Mouse (Mus musculus) stomach, embryonic 14.5 days (tissue): ENCODE data around the gene Gpm6a. TPM values are rescaled to one million over a fixed set of nuclear protein-coding genes. Genes with fewer than 3 reads are reported as not detected.

Experiments
- ATAC-seq: fragments of 200-750 bp; cut with Nextera tagmentation; 2 replicates; pipeline ENCODE4 v1.8.0; 2017; ENCODE audit warnings: low read depth, moderate TSS enrichment; ENCODE audit not compliant: insufficient number of reproducible peaks, insufficient read depth, low FRiP score
- H3K27ac ChIP-seq: fragments of 300-500 bp; sonication (generic); 2 replicates; pipeline ENCODE4 v1.5.1; 2014; ENCODE audit warnings: mild to moderate bottlenecking, low read length, moderate library complexity, mixed read lengths
- H3K27me3 ChIP-seq: fragments of 300-500 bp; sonication (generic); 2 replicates; pipeline ENCODE4 v1.6.1; 2014; ENCODE audit warnings: low read length, control low read depth, mixed read lengths; ENCODE audit not compliant: control insufficient read depth, insufficient read depth
- H3K36me3 ChIP-seq: fragments of 300-500 bp; sonication (generic); 2 replicates; pipeline ENCODE4 v1.6.1; 2014; ENCODE audit warnings: mild to moderate bottlenecking, control low read depth, low read length, moderate library complexity, mixed read lengths; ENCODE audit not compliant: control insufficient read depth, insufficient read depth
- H3K4me1 ChIP-seq: fragments of 300-500 bp; sonication (generic); 2 replicates; pipeline ENCODE4 v1.6.1; 2014; ENCODE audit warnings: low read length, control low read depth, mixed read lengths; ENCODE audit not compliant: control insufficient read depth, insufficient read depth
- H3K4me2 ChIP-seq: fragments of 300-500 bp; sonication (generic); replicated peaks from 2 replicates; pipeline ENCODE4 v1.6.1; 2014; ENCODE audit warnings: low read depth, low read length, control low read depth
- H3K4me3 ChIP-seq: fragments of 300-500 bp; sonication (generic); 2 replicates; pipeline ENCODE4 v1.5.1; 2014; ENCODE audit warnings: low read depth, low read length, control low read depth
- H3K9ac ChIP-seq: fragments of 300-500 bp; sonication (generic); replicated peaks from 2 replicates; pipeline ENCODE4 v1.6.1; 2014; ENCODE audit warnings: low read depth, mild to moderate bottlenecking, control low read depth, low read length, moderate library complexity, mixed read lengths
- H3K9me3 ChIP-seq: fragments of 300-500 bp; sonication (generic); 2 replicates; pipeline ENCODE4 v1.6.1; 2016; ENCODE audit warnings: low read depth, low read length, control low read depth; ENCODE audit not compliant: control insufficient read depth
- WGBS: fragments of 180-500 bp; shearing (Covaris S2); extraction: QIAGEN DNeasy Blood & Tissue Kit; methylation state at CpG from one replicate; pipeline ENCODE4 v1.1.7; 2014; 5-methylcytosine and 5-hydroxymethylcytosine counted together
- polyA plus RNA-seq: library from polyadenylated mRNA; unstranded; fragments of >200 nt; fragmentation: Nextera tagmentation; extraction: Ambion mirVana; gene quantifications from 2 replicates; pipeline ENCODE4 v1.2.1, GENCODE M21; 2014

Gene Gpm6a
- polyA plus RNA-seq, 1 experiment from 2014 or later, result 11.1 TPM

- no peak overlapping the region for H3K9ac ChIP-seq
- H3K27me3 ChIP-seq, result no peaks in the 10 kb centered on the region
- H3K36me3 ChIP-seq, result no peaks in the 10 kb centered on the region
- no peak for ATAC-seq
- WGBS, result 65% methylated on average over 2 of the region's 2 CpGs
- H3K4me2 ChIP-seq, result no peak overlapping the region
- no peak overlapping the region for H3K4me3 ChIP-seq
- H3K4me1 ChIP-seq, result no peaks in the 10 kb centered on the region
- no peak overlapping the region for H3K27ac ChIP-seq
- no peaks in the 10 kb centered on the region for H3K9me3 ChIP-seq
Measured at GRCm38 (mm10) chr8:54986791-54987190, 32.1 kb downstream of the Gpm6a start.

DNA sequence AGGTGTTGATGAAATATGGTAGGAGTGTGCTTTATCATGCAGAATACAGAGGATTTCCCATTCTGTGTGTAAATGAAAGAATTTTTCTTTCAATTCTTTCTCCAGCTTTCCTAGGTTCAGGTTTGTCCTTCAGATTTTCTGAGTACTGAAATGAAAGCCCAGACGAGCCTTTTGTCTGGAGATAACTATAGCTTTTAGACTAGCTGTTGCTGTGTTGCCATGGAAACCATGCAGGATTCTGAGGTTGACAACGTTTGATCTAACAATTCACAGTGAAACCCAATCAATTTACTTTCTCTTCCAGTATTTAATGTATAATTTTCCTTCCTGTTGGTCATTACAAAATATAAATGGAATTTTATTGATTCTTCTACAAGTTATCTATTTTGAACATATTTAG, 34.5 kb downstream of the Gpm6a start:
- no peaks in the 10 kb centered on the region for H3K4me1 ChIP-seq
- no peaks in the 10 kb centered on the region for H3K9me3 ChIP-seq
- no peak for ATAC-seq
- no peaks in the 10 kb centered on the region for H3K27me3 ChIP-seq
- no peaks in the 10 kb centered on the region for H3K36me3 ChIP-seq
- no peak overlapping the region for H3K9ac ChIP-seq
- H3K4me2 ChIP-seq, result no peak overlapping the region
- 28% methylated on average over 2 of the region's 2 CpGs for WGBS
- no peak overlapping the region for H3K4me3 ChIP-seq
- no peak overlapping the region for H3K27ac ChIP-seq

GRCm38 (mm10) chr8:54991840-54992609, 37.4 kb downstream of the Gpm6a start:
- WGBS, result 74% methylated on average over 3 of the region's 3 CpGs
- H3K4me3 ChIP-seq, result no peak overlapping the region
- H3K36me3 ChIP-seq, result no peaks in the 10 kb centered on the region
- H3K9me3 ChIP-seq, result no peaks in the 10 kb centered on the region
- H3K4me1 ChIP-seq, result no peaks in the 10 kb centered on the region
- H3K9ac ChIP-seq, result no peak overlapping the region
- no peaks in the 10 kb centered on the region for H3K27me3 ChIP-seq
- no peak overlapping the region for H3K27ac ChIP-seq
- ATAC-seq, result no peak
- H3K4me2 ChIP-seq, result no peak overlapping the region

GRCm38 (mm10) chr8:54995662-54996061, 41.0 kb downstream of the Gpm6a start:
- Histone ChIP-seq H3K4me3 (no peak overlapping the region), H3K9ac (no peak overlapping the region), H3K27me3 (no peaks in the 10 kb centered on the region), H3K27ac (no peak overlapping the region), H3K9me3 (no peaks in the 10 kb centered on the region), H3K36me3 (no peaks in the 10 kb centered on the region), H3K4me1 (no peaks in the 10 kb centered on the region), H3K4me2 (no peak overlapping the region)
- no peak for ATAC-seq
- 63% methylated on average over 1 of the region's 1 CpGs for WGBS

GRCm38 (mm10) chr8:55002398-55002797, 47.8 kb downstream of the Gpm6a start:
- Histone ChIP-seq H3K4me3 (no peak overlapping the region), H3K4me2 (no peak overlapping the region), H3K27me3 (no peaks in the 10 kb centered on the region), H3K36me3 (no peaks in the 10 kb centered on the region), H3K27ac (no peak overlapping the region), H3K9ac (no peak overlapping the region), H3K4me1 (no peaks in the 10 kb centered on the region), H3K9me3 (no peaks in the 10 kb centered on the region)
- WGBS, result 80% methylated on average over 1 of the region's 1 CpGs
- ATAC-seq, result no peak

DNA sequence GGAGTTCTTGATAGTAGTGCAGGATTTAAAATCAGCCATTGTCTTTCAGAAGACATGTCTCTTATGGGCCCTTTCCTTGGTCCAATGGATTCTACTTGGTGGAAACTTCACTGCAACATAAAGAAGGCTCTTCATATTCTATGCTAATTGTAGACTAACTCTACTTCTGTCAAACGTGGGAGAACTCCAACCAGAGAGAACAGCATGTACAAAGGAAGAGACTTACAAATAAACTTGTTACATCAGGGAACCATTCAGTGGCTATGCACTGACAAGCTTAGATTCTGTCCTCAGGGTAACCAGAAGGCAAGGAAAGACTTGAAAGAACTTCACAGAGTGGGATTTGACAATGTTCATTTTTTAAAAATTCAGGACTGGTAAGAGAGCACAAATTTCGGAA, 48.3 kb downstream of the Gpm6a start:
- no peaks in the 10 kb centered on the region for H3K27me3 ChIP-seq
- no peaks in the 10 kb centered on the region for H3K4me1 ChIP-seq
- no peak for ATAC-seq
- no peak overlapping the region for H3K9ac ChIP-seq
- no peak overlapping the region for H3K4me2 ChIP-seq
- H3K36me3 ChIP-seq, result no peaks in the 10 kb centered on the region
- H3K4me3 ChIP-seq, result no peak overlapping the region
- H3K9me3 ChIP-seq, result no peaks in the 10 kb centered on the region
- 53% methylated on average over 2 of the region's 2 CpGs for WGBS
- H3K27ac ChIP-seq, result no peak overlapping the region

- no peak for ATAC-seq
- H3K4me2 ChIP-seq, result no peak overlapping the region
- no peak overlapping the region for H3K4me3 ChIP-seq
- H3K4me1 ChIP-seq, result no peaks in the 10 kb centered on the region
- no peak overlapping the region for H3K9ac ChIP-seq
- H3K27me3 ChIP-seq, result no peaks in the 10 kb centered on the region
- H3K36me3 ChIP-seq, result no peaks in the 10 kb centered on the region
- no peak overlapping the region for H3K27ac ChIP-seq
- H3K9me3 ChIP-seq, result no peaks in the 10 kb centered on the region
- 58% methylated on average over 2 of the region's 2 CpGs for WGBS
Measured at GRCm38 (mm10) chr8:55012228-55012627, 57.6 kb downstream of the Gpm6a start.

GRCm38 (mm10) chr8:55017071-55017470, 62.4 kb downstream of the Gpm6a start:
- Histone ChIP-seq H3K27me3 (no peaks in the 10 kb centered on the region), H3K27ac (no peak overlapping the region), H3K4me1 (no peaks in the 10 kb centered on the region), H3K4me3 (no peak overlapping the region), H3K4me2 (no peak overlapping the region), H3K36me3 (no peaks in the 10 kb centered on the region), H3K9ac (no peak overlapping the region), H3K9me3 (no peaks in the 10 kb centered on the region)
- 79% methylated on average over 1 of the region's 1 CpGs for WGBS
- no peak for ATAC-seq
